ENCODE assay signal across 24 mouse cellular contexts in the genomic region with DNA sequence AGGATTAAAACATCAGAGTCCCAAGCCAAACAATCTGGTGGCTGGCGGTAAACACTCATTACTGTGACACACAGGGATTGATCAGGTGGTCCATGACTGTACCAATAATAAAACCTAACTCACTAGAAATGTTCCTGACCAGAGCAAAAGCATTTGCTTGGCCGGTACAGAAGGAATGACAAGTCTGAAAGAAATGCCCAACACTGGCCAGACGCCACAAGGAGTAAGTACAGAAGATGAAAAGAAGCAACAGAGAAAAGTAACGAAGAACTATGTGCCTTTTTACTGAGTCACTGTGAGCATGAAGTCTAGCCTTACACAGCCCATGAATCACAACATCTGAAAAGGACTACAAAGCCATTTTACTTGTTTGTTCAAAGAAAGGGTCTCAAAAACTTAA. TPM values are rescaled to one million over a fixed set of nuclear protein-coding genes. Genes with fewer than 3 reads are reported as not detected.
DNase-seq lines count a peak whose midpoint lies in the region; ATAC-seq and TF ChIP-seq lines count a peak whose summit lies in the region.
"Had no signal": no experiment of that assay in that cellular context is flagged by ENCODE, and none has a peak within 500 bp of the region (broad histone marks: within the 10 kb centered on the region; RNA-seq: fewer than 3 reads in every experiment).

No protein-coding gene starts in this region.

- no peak for ATAC-seq in kidney, embryonic 14.5 days (ENCODE audit: low FRiP score, low TSS enrichment)
- ATAC-seq in erythroid progenitor cell, adult 5-6 weeks (replicated peaks; ENCODE audit: low FRiP score, poor library complexity, severe bottlenecking): no peak
- ATAC-seq: forebrain, embryonic 13.5 days; forebrain, postnatal 0 days; intestine, postnatal 0 days had no signal

- no peak for TF ChIP-seq CTCF in C2C12 (IDR thresholded peaks at IDR 0.05; ENCODE audit: control insufficient read depth, insufficient read depth, insufficient read length)

- H3K4me3 ChIP-seq in C2C12 (ENCODE audit: insufficient read depth, poor library complexity, severe bottlenecking): no peak overlapping the region
- H3K4me3 ChIP-seq in myocyte: no peak overlapping the region
- H3K4me3 ChIP-seq in kidney, embryonic 14.5 days (ENCODE audit: low read length): no peak overlapping the region
- H3K4me3 ChIP-seq: forebrain, embryonic 10.5 days; forebrain, embryonic 13.5 days; gastrocnemius, adult 2 months; heart, adult 2 months; heart, embryonic 10.5 days; heart, embryonic 13.5 days; hindbrain, embryonic 12.5 days; hindbrain, embryonic 15.5 days had no signal

- H3K27me3 ChIP-seq in C2C12 (ENCODE audit: control insufficient read depth, insufficient read depth, insufficient read length) (no peaks in the 10 kb centered on the region), myocyte (ENCODE audit: control insufficient read depth, insufficient read depth, insufficient read length) (no peaks in the 10 kb centered on the region)
- H3K27me3 ChIP-seq in kidney, embryonic 14.5 days (ENCODE audit: control insufficient read depth, insufficient read depth, low read length): no peaks in the 10 kb centered on the region
- H3K27me3 ChIP-seq: forebrain, embryonic 13.5 days; heart, embryonic 13.5 days; hindbrain, embryonic 12.5 days; hindbrain, embryonic 15.5 days had no signal

- WGBS in kidney, embryonic 14.5 days: 92% methylated on average over 4 of the region's 4 CpGs

- H3K79me3 ChIP-seq in C2C12 (ENCODE audit: low read depth): peaks cover 6% of the 10 kb centered on the region

- H3K79me2 ChIP-seq in C2C12 (ENCODE audit: control insufficient read depth, insufficient read depth) (peaks cover 17% of the 10 kb centered on the region), myocyte (ENCODE audit: control insufficient read depth, insufficient read depth) (no peaks in the 10 kb centered on the region)

- H3K9ac ChIP-seq in kidney, embryonic 14.5 days (ENCODE audit: low read depth, low read length): no peak overlapping the region
- H3K9ac ChIP-seq: forebrain, embryonic 13.5 days; forebrain, postnatal 0 days; heart, embryonic 13.5 days; hindbrain, embryonic 12.5 days; hindbrain, embryonic 15.5 days had no signal

- no peak overlapping the region for H3ac ChIP-seq in C2C12 (ENCODE audit: control insufficient read depth, insufficient read length, low read depth)
- no peak overlapping the region for H3ac ChIP-seq in myocyte (ENCODE audit: control insufficient read depth, insufficient read length)

- H3K4me2 ChIP-seq in myocyte (ENCODE audit: low read depth): peak overlapping the region; percentile 41
- no peak overlapping the region for H3K4me2 ChIP-seq in kidney, embryonic 14.5 days (replicated peaks; ENCODE audit: low read depth, low read length)
- H3K4me2 ChIP-seq: forebrain, embryonic 13.5 days; heart, embryonic 13.5 days; hindbrain, embryonic 12.5 days; hindbrain, embryonic 15.5 days had no signal

- H3K4me1 ChIP-seq in kidney, embryonic 14.5 days (ENCODE audit: control insufficient read depth, insufficient read depth, low read length): no peaks in the 10 kb centered on the region

- H3K27ac ChIP-seq in kidney, embryonic 14.5 days (ENCODE audit: low read depth, low read length): no peak overlapping the region
- H3K27ac ChIP-seq: forebrain, embryonic 10.5 days; forebrain, embryonic 13.5 days; gastrocnemius, adult 2 months; heart, adult 2 months; heart, embryonic 10.5 days; heart, embryonic 13.5 days; hindbrain, embryonic 12.5 days; hindbrain, embryonic 15.5 days had no signal

- peak; percentile 39 for DNase-seq in heart, adult 11 months
- DNase-seq in heart, postnatal 14 days: no peak
- peak; percentile 33 for DNase-seq in adipocyte (ENCODE audit: low spot score)
- DNase-seq in gastrocnemius, postnatal 36 days: no peak
- DNase-seq: adrenal gland, adult 8-10 months; adrenal gland, postnatal 25 days; cerebellum, adult 18-20 months; cerebellum, adult 9-10 months; cerebellum, postnatal 14 days; forebrain, postnatal 0 days; gastrocnemius, adult 2 months; gastrocnemius, postnatal 14 days; heart, adult 2 months had no signal

- intact Hi-C loops in heart, postnatal 14 days (cut with DNase I): loop anchor here (10.0 kb wide), 4 partner anchors 636 to 1886 kb away; no protein-coding TSS in a partner anchor
- intact Hi-C loops in gastrocnemius, postnatal 36 days (cut with DNase I): loop anchor here (5.0 kb wide), 1 partner anchor 224 kb away; no protein-coding TSS in a partner anchor

- no peak for TF ChIP-seq POLR2A in myocyte (IDR thresholded peaks at IDR 0.05; ENCODE audit: insufficient read length, low read depth)

- no peaks in the 10 kb centered on the region for H3K9me3 ChIP-seq in kidney, embryonic 14.5 days (ENCODE audit: control insufficient read depth, low read length)
- H3K9me3 ChIP-seq: forebrain, embryonic 10.5 days; forebrain, embryonic 13.5 days; heart, embryonic 10.5 days; heart, embryonic 13.5 days; hindbrain, embryonic 12.5 days; hindbrain, embryonic 15.5 days had no signal

- H3K36me3 ChIP-seq in C2C12 (ENCODE audit: control insufficient read depth, insufficient read depth) (peaks cover 3% of the 10 kb centered on the region), myocyte (ENCODE audit: control insufficient read depth, insufficient read depth) (no peaks in the 10 kb centered on the region)
- no peaks in the 10 kb centered on the region for H3K36me3 ChIP-seq in kidney, embryonic 14.5 days (ENCODE audit: control insufficient read depth, insufficient read depth, low read length)
- H3K36me3 ChIP-seq: forebrain, embryonic 10.5 days; heart, embryonic 10.5 days; hindbrain, embryonic 12.5 days; hindbrain, embryonic 15.5 days had no signal

TF ChIP-seq in C2C12, 6 proteins besides CTCF, POLR2A, EP300 and RAD21:
- TF ChIP-seq USF1 (IDR thresholded peaks at IDR 0.05; ENCODE audit: low read depth) (peak; percentile 46), CEBPB (IDR thresholded peaks at IDR 0.05; ENCODE audit: low read depth) (no peak)

TF ChIP-seq in myocyte, 11 proteins besides CTCF, POLR2A, EP300 and RAD21:
- TF ChIP-seq REST (IDR thresholded peaks at IDR 0.05; ENCODE audit: insufficient read depth, insufficient read length): no peak
- peak; percentile 44 for TF ChIP-seq USF1 (IDR thresholded peaks at IDR 0.05; ENCODE audit: low read depth)

RNA-seq across cellular contexts. Expression of gene Cdkal1, which starts 24.3 kb away (rescaled TPM):
- total RNA-seq in heart, postnatal 14 days (2021): 10 to 100 TPM; 27.4 to 29.2 TPM
- polyA plus RNA-seq in C2C12 (2012; fragmentation: generic; extraction: Trizol) (5.1 TPM), myocyte (2012; fragmentation: generic; extraction: Trizol) (5.6 TPM)
- total RNA-seq in gastrocnemius, postnatal 36 days (2021): 10 to 100 TPM; 29.1 to 31.3 TPM
- 29.6 and 35.9 TPM in 2 replicates for polyA plus RNA-seq in kidney, embryonic 14.5 days (2014; fragmentation: Nextera tagmentation; extraction: Ambion mirVana)
- total RNA-seq in erythroid progenitor cell, adult 5-6 weeks (2015; ENCODE audit: low replicate concordance): 4.3 and 9.2 TPM in 2 replicates
- 13.0 and 24.6 TPM in 2 replicates for total RNA-seq in erythroid progenitor cell, adult 5-6 weeks (2017; ENCODE audit: low replicate concordance)

Comparison
In these comparisons a context has a peak if more than half of its experiments do, and no peak if none do; other contexts are left out.
1. DNase-seq: peak in heart, adult 11 months (single experiment) and adipocyte (single experiment); none in heart, postnatal 14 days (0 of 2) and gastrocnemius, postnatal 36 days (0 of 2).